Mouse (Mus musculus): ENCODE data around the gene Fhad1. TPM values are rescaled to one million over a fixed set of nuclear protein-coding genes. Genes with fewer than 3 reads are reported as not detected.

Gene Fhad1
- 6.7 TPM for polyA plus RNA-seq (2014; fragmentation: Illumina TruSeq; extraction: RNeasy Lipid Tissue Mini Kit (QIAGEN cat#74804); ENCODE audit: low read depth, low replicate concordance)

DNA sequence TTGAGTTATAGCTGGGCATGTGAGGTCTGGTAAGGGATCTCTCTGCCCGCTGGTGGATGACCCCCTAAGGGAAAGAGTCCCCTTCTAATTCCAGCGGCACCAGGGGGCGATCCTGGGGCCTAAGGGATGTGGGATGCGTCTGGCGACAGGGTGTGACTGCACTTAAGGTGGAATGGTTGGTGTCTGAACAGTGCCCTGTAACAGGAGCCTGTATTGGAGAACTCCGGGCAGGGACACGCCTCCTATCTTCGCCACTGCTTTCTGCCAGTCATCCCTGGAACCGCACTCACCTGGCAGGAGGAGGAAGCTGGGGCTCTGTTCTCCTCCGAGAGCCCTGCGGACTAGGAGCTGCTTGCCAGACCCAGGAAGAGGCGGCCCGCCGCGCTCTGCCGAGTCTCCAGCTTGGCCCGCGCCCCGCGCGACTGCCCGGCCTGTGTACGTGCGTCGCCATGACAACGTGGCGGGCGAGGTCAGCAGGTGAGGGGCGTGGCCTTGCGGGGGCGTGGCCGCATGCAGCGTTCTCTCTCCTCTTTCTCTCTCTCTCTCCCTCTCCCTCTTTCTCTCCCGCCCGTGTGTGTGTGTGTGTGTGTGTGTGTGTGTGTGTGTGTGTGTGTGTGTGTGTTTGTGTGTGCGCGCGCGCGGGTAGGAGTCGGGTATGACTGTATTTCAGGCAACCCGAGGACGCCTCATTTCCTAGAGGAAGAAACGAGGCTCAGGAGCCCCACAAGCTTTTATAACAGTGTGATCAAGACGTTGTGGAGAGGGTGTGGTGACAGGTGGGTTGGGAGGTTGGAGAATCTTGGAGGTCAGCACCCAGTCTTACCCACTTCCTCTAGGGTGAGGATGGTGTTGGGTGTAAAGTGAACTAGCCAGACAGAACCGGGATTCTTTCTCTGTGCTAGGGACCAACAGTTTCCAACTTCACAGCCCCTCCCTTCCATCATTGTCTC lies at the start of gene Fhad1:
Gene Fhad1 (minus strand): TSS at position 424 of the 950 bp plus-strand sequence.

GRCm38 (mm10) chr4:141874601-141875460 lies 140.1 kb downstream of the Fhad1 start, which contains the start of gene Efhd2:
Gene Efhd2, minus strand, starts transcription at chr4:141874920.

DNA sequence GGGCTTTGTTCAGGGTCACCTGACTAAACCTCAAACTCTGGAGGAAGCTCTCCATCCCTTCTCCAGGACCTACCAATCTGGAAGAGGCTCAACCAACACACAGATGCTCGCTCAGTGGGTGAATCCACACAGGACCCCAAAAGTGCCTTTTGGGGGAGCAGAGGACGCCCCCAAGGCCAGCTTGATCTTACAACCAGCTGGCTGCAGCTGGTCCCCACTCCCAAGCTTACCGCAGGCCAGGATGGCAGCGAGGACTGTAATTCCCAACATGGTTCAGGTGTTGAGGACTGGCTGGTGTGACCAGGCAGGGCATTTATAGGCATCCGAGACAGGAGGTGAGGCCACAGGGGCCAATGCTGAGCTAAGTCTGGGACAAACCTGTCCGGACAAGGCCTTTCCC lies 168.9 kb downstream of the Fhad1 start, which contains the start of gene Ctrc:
Gene Ctrc (minus strand): TSS at position 361 of the 400 bp plus-strand sequence.

Other genes starting within 250 kb of the Fhad1 start
- 13.8 TPM for gene Dnajc16, start 224.2 kb downstream of the Fhad1 start, polyA plus RNA-seq (2014; fragmentation: Illumina TruSeq; extraction: RNeasy Lipid Tissue Mini Kit (QIAGEN cat#74804); ENCODE audit: low read depth, low replicate concordance)
- 27.0 TPM for gene Casp9, start 221.5 kb downstream of the Fhad1 start, polyA plus RNA-seq (2014; fragmentation: Illumina TruSeq; extraction: RNeasy Lipid Tissue Mini Kit (QIAGEN cat#74804); ENCODE audit: low read depth, low replicate concordance)
- 1.7 TPM for gene Cela2a, start 188.9 kb downstream of the Fhad1 start, polyA plus RNA-seq (2014; fragmentation: Illumina TruSeq; extraction: RNeasy Lipid Tissue Mini Kit (QIAGEN cat#74804); ENCODE audit: low read depth, low replicate concordance)
- not detected for gene Ctrc, start 168.7 kb downstream of the Fhad1 start, polyA plus RNA-seq (2014; fragmentation: Illumina TruSeq; extraction: RNeasy Lipid Tissue Mini Kit (QIAGEN cat#74804); ENCODE audit: low read depth, low replicate concordance)
- 32.8 TPM for gene Efhd2, start 140.2 kb downstream of the Fhad1 start, polyA plus RNA-seq (2014; fragmentation: Illumina TruSeq; extraction: RNeasy Lipid Tissue Mini Kit (QIAGEN cat#74804); ENCODE audit: low read depth, low replicate concordance)
- 89.6 TPM for gene Tmem51, start 69.2 kb upstream of the Fhad1 start, polyA plus RNA-seq (2014; fragmentation: Illumina TruSeq; extraction: RNeasy Lipid Tissue Mini Kit (QIAGEN cat#74804); ENCODE audit: low read depth, low replicate concordance)
- gene Kazn, start 224.3 kb upstream of the Fhad1 start, polyA plus RNA-seq (2014; fragmentation: Illumina TruSeq; extraction: RNeasy Lipid Tissue Mini Kit (QIAGEN cat#74804); ENCODE audit: low read depth, low replicate concordance): 22.3 TPM